Mouse (Mus musculus): ENCODE results near the gene Fsip1. TPM values are rescaled to one million over a fixed set of nuclear protein-coding genes. Genes with fewer than 3 reads are reported as not detected.
"Not testable (repeated sequence)": the region's sequence is repeated elsewhere in the genome, so short reads cannot be mapped to it uniquely, and the experiment has no call there.

Gene Fsip1
- total RNA-seq (2015; ENCODE audit: low replicate concordance) (not detected in 2 replicates), total RNA-seq (2017; ENCODE audit: low replicate concordance) (not detected in 2 replicates)

DNA sequence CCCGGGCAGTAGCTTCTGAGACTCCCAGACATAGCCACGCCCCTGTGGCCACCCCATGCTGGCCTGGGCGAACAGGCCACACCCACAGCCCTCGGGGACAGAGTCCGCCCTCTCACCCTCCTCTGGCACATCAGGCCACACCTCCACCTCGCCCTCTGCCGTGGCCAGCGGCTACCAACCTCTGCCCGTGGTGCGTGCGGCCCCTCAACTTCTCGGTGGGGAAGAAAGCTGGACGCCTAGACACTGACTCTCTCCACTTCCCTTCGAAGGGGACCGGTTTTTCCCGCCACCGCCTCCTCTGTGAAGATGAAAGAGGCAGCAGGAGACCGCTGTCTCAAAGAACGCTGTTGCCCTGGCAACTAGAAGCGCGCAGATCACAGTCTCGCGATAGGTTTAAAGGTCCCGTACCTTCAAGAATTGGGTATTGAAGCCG, at the start of gene Fsip1:
TSS of gene Fsip1 (minus strand) at position 346 of the 433 bp plus-strand sequence.
- peak; percentile 92 for ATAC-seq (replicated peaks; ENCODE audit: low FRiP score, poor library complexity, severe bottlenecking)

DNA sequence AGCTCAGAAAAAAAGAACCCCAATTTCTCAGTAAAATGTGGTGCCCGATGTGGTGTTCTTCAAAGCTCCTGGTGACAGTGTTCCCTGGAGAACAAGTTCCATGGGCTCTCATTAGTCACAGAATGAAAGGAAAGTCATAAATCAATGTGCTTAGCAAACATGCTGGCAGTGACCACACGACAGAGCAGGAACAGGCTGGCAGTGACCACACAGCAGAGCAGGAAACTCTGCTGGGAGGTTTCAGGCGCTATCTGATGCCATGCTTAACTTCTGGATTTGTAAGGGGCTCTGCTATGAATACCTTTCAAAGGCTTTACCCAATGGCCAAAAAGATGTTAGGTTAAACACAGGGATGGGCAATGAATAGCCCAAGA, 49.7 kb upstream of the Fsip1 start:
- ATAC-seq (replicated peaks; ENCODE audit: low FRiP score, poor library complexity, severe bottlenecking) = no peak

DNA sequence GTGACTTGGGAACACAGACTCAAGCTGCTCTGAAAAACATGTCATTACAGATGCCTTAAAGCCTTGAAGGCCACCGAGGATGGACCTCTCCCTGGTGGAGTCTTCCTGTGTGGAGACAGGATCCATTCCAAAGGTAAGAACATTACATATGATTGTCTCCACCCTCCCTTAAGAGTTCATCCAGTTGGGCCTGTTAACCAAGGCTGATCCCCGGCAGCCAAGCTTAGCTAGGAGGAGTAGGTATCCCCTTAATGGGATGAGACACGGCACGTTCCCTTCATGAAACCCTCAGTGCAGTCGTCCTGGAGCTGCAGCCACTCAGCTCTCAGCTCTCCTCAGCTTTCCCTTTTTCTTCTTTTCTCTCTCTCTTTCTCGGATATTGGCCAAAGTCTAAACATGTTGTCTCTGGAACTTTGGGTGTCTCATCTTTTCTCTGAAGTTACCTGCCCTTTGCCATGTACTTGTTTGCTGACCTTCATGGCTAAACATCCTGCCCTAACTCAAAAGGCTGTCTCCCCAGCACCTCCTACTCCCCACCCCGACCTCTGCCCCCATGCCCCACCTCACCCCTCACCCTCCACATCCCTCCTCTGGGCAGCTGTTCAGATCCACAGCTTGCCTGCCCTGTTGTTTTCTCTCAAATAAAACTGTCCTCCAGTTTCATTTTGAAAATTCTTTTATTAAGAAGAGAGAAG, 49.2 kb upstream of the Fsip1 start:
- no peak for ATAC-seq (replicated peaks; ENCODE audit: low FRiP score, poor library complexity, severe bottlenecking)

DNA sequence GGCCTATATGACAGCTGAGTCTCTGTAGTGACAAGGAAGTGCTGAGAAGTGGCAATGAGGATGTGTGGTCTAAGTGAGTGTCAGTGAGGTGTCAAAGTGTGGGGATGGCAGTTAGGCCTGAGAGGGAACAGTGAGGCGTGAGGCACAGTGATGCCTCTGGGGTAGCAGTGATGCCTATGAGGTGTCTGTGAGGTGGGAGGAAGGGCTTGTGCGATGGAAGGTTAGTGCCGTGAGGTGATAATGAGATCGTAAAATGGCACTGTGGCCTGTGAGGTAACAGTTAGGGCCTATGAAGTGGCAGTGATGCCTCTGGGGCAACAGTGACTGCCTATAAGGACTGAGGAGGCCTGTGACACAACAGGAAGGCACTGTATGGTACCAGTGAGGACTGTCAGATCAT, 46.7 kb upstream of the Fsip1 start:
- no peak; the same call in 1 of the 2 replicates for ATAC-seq (replicated peaks; ENCODE audit: low FRiP score, poor library complexity, severe bottlenecking)

DNA sequence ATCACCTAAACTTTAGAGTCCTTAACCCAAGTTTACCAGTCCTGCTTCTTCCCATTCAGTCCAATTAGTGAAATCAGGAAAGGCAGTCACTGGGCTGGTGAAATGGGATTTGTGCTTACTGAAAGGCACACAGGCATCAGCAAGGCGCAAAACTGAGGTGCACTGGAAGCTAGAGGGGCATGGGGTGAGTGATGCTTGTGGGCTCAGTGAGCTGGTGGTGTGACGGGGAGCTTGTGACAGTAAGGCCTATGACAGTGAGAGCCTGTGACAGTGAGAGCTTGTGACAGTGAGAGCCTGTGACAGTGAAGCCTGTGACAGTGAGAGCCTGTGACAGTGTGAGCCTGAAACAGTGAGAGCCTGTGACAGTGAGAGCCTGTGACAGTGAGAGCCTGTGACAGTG, 44.9 kb upstream of the Fsip1 start:
- no peak for ATAC-seq (replicated peaks; ENCODE audit: low FRiP score, poor library complexity, severe bottlenecking)

DNA sequence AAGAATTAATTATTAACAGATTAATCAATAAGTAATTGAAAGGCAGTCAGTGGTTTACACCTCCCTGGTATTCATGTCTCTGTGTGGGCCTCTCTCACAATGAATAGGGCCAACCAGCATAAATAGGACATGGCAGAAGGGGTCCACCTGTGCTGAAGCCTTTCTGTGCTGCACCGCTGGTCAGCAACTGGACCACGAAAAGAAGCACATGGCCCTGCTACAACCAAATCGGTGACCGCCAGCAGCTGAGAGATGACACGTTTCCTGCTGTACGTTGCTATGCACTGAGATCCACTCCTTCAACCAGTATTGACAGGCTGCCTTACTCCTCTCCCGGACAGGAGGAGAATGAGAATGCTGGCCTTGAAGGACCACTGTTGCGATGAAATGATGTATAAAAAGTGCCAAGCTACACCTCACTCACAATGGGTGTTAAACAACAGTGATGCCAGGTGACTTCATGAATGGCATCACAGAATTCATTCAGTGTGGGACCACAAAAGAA, 44.3 kb upstream of the Fsip1 start:
- ATAC-seq (replicated peaks; ENCODE audit: low FRiP score, poor library complexity, severe bottlenecking) = no peak

DNA sequence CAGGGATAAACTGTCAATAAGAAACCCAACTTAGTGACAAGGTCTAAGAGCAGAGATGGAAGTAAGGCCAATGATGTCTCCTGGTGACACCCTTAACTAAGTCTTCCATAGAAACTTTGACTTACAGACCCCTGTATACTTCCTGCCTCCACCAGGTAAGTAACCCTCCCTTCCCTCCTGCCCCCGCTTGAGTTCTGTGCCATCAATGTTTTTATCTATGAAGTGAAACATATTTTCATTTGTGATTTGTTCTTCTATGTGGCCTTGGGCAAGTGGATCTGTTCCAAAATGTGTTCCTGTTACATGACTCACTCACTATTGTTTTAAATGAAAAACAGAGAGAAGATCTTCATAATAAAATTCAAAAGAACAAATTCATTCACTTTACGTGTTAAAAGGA, 43.2 kb upstream of the Fsip1 start:
- ATAC-seq (replicated peaks; ENCODE audit: low FRiP score, poor library complexity, severe bottlenecking) = no peak

DNA sequence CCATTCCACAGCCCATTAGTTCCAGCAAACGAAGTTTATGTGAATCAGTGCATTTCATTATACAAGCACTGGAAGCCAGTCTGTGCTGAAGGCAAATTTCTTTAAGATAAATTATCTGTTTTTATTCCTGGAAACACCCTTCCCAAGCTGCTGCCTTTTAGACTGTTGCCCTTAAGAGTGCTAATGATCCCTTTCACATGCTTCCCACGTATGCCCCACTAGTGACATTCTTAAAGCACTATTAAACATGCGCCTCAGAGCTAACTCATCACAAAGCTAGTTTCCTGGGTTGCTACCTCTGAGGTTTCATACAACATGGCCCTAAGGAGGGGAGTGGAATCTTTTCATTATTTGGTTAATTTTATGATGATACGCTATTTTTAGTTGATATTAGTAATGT, 41.8 kb upstream of the Fsip1 start:
- ATAC-seq (replicated peaks; ENCODE audit: low FRiP score, poor library complexity, severe bottlenecking) = no peak

DNA sequence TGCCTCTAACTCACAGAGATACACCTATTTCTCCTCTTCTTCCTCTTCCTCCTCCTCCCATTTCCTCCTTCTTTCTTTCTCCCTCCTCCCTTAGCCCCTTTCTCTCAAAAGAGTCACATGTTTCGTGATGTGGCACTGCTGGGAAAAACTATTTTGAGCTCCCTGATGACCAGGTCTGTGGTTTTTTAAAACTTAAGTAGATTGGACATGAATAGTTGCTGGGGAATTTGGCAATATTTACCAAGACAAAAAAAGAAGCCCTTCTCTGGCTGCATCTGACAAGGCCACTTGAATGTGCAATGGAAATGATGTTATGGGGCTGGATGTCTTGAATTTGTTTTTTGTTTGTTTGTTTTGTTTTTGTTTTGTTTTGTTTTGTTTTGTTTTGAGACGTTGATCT, 41.2 kb upstream of the Fsip1 start:
- no peak for ATAC-seq (replicated peaks; ENCODE audit: low FRiP score, poor library complexity, severe bottlenecking)

DNA sequence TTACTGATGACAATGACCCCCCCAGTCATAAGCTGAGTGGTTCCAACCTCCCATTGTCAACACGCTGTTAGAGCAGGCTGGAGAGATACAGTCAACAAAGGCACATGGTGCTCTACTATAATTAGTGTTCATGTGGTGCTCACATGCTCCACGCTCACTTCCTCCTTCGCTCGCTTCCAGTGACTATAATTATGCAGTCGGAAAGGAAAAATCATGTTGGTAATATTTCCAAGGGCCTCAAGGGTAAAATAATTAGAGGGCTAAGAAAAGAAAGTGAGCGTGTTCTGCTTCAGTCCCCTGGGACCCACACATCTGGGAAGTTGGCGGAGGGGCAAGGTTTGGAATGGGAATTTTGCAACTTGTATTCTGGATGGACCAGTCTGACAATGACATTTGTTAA, 38.7 kb upstream of the Fsip1 start:
- ATAC-seq (replicated peaks; ENCODE audit: low FRiP score, poor library complexity, severe bottlenecking) = no peak

DNA sequence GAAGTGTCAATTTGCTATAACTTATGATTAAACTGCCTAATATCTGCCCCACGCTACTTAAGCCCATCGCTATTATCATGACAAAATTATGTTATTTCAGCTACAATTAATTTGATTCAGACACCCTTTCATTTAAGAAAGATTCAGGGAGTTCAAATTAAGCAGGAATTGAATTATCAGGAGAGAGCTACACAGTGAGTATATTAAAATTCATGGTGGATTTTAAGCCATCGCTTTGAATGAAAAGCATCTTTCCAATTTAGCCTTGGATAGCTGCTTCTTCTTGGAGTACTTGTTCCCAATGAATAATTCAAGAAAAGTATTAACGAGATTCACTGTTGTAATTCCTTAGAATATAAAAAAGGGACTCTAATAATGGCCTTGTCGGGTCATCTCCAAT, 36.8 kb upstream of the Fsip1 start:
- no peak for ATAC-seq (replicated peaks; ENCODE audit: low FRiP score, poor library complexity, severe bottlenecking)

DNA sequence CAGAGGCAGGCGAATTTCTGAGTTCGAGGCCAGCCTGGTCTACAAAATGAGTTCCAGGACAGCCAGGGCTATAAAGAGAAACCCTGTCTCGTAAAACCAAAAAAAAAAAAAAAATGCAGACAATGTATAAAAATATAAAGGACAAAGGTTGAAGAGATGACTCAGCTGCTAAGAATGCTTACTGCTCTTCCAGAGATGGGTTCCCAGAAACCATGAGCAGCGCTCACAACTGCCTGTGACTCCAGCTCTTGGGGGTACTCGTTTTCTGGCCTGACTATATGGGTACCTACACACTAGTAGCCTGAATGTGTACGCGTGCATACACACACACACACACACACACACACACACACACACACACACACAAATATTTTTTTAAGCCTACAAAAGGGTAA, 32.3 kb upstream of the Fsip1 start:
- not testable (repeated sequence) for ATAC-seq (replicated peaks; ENCODE audit: low FRiP score, poor library complexity, severe bottlenecking)

DNA sequence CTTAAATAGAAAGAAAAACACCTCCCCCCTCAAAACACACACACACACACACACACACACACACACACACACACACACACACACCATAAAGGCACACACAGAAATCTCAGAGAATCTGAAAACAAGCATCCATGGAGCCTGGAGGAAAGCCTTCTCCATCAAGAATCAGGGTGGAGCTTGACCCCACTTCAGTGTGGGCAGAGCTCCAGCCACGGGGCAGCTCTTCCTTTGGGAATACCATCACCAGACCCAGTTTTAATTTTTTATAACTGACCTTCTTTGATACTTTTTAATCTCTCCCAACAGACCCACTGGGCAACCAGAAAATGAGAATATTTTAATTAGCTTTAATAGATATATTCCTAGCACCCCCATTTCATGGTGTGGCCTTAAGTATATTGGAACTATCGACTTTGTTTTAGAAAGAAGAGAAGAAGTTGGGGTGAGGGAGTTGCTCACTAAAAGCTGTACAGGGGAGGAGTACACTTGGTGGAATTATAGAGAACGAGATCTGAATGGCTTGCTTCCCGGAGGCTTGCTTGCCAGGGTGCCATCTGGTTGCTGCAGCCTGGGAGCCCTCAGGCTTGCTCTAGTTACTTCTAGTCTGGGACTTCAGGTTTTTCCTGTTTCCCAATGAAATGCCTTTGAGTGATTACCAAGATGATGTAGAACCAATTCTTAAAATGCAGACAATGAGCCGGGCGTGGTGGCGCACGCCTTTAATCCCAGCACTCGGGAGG, 31.7 kb upstream of the Fsip1 start:
- ATAC-seq (replicated peaks; ENCODE audit: low FRiP score, poor library complexity, severe bottlenecking) = no peak

DNA sequence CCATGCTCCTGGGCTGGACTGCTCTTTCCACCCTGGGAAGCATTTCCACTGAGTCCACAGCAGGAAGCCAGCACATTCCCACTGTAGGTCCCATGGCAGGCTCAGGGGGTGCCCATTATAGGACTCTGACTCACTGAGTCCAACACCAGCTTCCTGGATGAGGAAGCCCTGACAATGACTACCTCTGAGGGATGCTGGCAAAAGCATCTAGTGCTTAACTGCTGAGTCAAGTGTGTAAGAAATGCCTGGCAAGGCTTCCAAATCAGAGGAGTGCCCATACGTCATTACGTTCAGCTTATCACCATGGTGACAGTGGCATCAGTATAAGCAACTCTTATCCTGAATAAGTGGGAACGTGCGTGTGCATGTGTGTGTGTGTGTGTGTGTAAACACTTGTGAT, 30.9 kb upstream of the Fsip1 start:
- no peak for ATAC-seq (replicated peaks; ENCODE audit: low FRiP score, poor library complexity, severe bottlenecking)

DNA sequence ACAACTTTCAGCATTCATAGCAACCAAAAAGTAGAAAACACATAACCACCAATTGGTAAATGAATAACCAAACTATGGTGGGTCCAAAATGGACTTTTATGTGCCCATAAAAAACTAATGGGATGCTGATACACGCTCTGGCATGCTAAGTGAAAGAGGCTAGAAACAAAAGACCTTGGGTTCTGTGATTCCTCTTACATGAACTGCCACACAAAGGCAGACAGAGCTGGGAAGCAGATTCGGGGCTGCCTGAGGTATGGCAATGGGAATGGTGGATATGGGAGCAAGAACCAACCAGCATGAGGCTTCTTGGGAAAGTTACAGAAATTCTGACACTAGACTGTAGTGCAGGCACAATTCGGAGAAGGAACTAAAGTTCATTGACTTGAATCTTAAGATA, 25.7 kb upstream of the Fsip1 start:
- ATAC-seq (replicated peaks; ENCODE audit: low FRiP score, poor library complexity, severe bottlenecking) = no peak

DNA sequence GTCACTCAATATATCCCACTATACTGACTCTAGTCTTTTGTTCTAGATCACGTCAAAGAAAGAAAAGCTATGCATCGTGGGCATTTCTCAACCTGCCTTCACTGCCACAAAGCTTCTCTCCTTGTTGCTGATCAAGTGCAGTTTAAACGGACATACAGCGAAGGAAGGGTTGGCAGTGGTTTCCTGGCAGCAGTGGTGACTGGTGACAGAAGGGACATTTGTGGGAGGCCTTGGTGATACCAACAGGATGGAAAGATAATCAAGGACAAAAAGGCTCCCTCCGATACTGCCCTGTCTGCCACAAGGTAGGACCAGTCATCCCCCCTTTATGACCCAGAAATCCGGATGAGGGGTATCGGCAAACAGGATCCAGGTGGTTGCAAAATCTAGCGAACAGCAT, 21.5 kb upstream of the Fsip1 start:
- no peak for ATAC-seq (replicated peaks; ENCODE audit: low FRiP score, poor library complexity, severe bottlenecking)

DNA sequence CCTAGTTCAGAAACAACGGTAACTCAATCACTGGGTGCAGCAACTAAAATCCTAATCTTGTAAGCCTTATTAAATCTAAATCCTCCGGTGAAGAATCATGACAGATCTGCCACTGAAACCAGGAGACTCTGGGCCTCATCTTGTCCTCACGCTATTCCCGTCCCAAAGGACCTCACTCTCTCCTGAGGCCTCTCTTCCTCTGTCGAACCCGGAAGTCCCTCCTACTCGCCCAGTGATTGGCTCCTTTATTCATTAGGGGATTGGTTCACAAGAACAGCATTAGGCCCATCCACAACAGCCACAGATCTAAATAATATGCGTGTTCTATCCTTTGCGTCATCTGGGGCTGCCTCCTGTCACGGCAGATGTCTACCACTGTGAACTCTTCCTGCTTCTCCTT, 14.8 kb upstream of the Fsip1 start:
- ATAC-seq (replicated peaks; ENCODE audit: low FRiP score, poor library complexity, severe bottlenecking) = no peak

DNA sequence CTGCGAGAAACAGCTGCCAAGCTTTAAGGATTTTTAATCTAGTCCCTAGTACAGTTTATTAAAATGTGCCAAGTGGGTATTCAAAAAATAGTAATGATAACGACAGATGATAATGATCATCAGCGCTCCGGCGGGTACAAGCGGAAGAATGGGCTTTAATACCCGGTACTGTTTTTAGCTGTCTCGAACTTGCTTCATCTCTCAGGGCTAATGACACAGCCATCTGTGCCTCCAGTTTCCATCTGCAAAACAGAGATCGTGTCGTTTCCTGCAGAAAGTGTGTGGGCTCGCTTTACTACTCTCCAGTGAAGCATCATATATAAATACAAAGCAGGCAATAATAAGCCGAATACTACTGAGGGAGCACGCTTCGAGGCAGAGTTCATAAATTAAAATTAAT, 13.4 kb upstream of the Fsip1 start:
- no peak for ATAC-seq (replicated peaks; ENCODE audit: low FRiP score, poor library complexity, severe bottlenecking)

DNA sequence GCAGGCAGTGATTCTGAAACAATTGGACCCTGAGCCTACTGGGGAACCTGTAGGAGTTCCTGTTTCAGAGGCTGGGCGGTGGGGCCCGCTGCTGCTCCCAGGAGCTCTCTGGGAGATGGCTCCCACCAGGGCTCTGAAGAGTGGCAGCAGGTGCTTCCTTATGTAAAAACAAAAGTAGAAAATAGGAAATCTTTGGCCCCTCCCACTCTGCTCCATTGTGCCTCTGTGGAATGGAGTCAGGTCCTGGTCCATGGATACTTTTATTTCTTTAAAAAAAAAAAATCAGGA, 7.1 kb upstream of the Fsip1 start:
- ATAC-seq (replicated peaks; ENCODE audit: low FRiP score, poor library complexity, severe bottlenecking) = no peak

DNA sequence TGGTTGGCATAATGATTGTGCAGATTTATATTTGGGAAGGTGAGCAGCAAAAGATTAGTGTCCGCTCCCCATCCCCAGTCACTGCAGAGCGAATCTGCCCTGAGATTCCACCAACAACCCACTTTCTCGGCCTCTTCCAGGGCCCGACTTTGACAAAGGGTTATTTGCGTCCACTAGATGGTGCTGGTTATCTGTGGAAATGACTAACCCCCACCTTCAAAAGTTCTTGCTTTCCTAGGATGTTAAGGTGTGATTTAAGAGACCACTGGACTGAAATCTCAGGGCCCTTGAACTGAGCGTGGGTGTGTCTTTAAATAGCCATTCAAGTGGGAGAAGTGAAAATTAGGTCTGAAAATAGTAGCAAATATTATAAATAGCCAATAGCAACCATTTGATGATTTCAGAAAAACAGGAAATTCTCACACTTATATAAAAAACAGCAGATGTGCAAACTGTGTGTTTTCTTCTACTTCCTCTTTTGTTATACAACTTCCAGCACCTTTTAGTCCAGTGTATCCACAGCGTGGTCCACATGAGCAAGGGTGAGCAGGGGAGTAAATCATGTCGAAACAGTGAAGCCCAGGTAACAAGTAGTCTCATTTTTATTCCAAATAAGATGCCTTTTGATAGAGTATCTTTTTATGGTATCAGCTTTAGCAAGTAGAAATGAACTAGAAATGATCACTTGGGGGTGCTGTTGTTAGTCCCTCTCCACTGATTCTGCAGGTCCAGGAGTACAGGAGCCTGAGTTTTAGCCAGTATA, 6.6 kb upstream of the Fsip1 start:
- ATAC-seq (replicated peaks; ENCODE audit: low FRiP score, poor library complexity, severe bottlenecking) = no peak

DNA sequence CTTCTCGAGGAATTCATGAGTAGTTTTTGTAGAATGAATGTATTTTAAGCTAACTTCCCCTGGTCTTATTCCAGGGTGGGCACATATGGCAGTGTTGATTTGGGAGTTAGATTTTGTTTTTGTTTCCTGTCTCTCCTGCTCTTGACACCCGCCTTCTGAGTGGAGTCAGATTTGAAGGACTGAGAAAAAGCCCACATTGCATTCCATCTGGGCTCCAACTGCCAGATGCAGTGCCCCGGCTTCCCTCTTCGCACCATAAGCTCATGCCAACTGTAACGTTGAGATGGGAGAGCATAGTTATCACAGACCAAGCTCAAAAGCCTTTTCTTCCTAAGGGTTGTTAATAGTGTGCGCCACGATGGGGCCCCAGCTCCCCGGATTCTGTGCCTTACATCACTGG, 5.9 kb upstream of the Fsip1 start:
- ATAC-seq (replicated peaks; ENCODE audit: low FRiP score, poor library complexity, severe bottlenecking) = no peak; the same call in 1 of the 2 replicates
